Mouse (Mus musculus) liver, embryonic 12.5 days (tissue): ENCODE data around the gene Tbx1. TPM values are rescaled to one million over a fixed set of nuclear protein-coding genes. Genes with fewer than 3 reads are reported as not detected.

Experiments used
- ATAC-seq: fragments of 200-750 bp; cut with Nextera tagmentation; 2 replicates; pipeline ENCODE4 v1.8.0; 2017; ENCODE audit warnings: moderate number of reproducible peaks, mild to moderate bottlenecking, moderate library complexity
- H3K27ac ChIP-seq: fragments of 300-500 bp; sonication (generic); 2 replicates; pipeline ENCODE4 v1.5.1; 2016; ENCODE audit warnings: mild to moderate bottlenecking
- H3K27me3 ChIP-seq: fragments of 300-500 bp; sonication (generic); replicated peaks from 2 replicates; pipeline ENCODE4 v1.6.1; 2016; ENCODE audit warnings: mild to moderate bottlenecking, moderate library complexity
- H3K36me3 ChIP-seq: fragments of 300-500 bp; sonication (generic); 2 replicates; pipeline ENCODE4 v1.6.1; 2016; ENCODE audit warnings: mild to moderate bottlenecking, moderate library complexity
- H3K4me1 ChIP-seq: fragments of 300-500 bp; sonication (generic); 2 replicates; pipeline ENCODE4 v1.6.1; 2016
- H3K4me2 ChIP-seq: fragments of 300-500 bp; sonication (generic); 2 replicates; pipeline ENCODE4 v1.6.1; 2016; ENCODE audit warnings: mild to moderate bottlenecking, moderate library complexity
- H3K4me3 ChIP-seq: fragments of 300-500 bp; sonication (generic); 2 replicates; pipeline ENCODE4 v1.5.1; 2016; ENCODE audit warnings: mild to moderate bottlenecking, moderate library complexity
- H3K9ac ChIP-seq: fragments of 300-500 bp; sonication (generic); 2 replicates; pipeline ENCODE4 v1.6.1; 2016; ENCODE audit warnings: mild to moderate bottlenecking, moderate library complexity
- H3K9me3 ChIP-seq: fragments of 300-500 bp; sonication (generic); replicated peaks from 2 replicates; pipeline ENCODE4 v1.6.1; 2016; ENCODE audit warnings: mild to moderate bottlenecking, moderate library complexity
- WGBS: fragments of 180-500 bp; shearing (Covaris S2); methylation state at CpG from one replicate; pipeline ENCODE4 v1.1.7; 2016; ENCODE audit not compliant: insufficient replicate concordance; 5-methylcytosine and 5-hydroxymethylcytosine counted together
- polyA plus RNA-seq: library from polyadenylated mRNA; unstranded; fragments of >200 nt; fragmentation: Nextera tagmentation; extraction: Ambion mirVana; gene quantifications from 2 replicates; pipeline ENCODE4 v1.2.1, GENCODE M21; 2016

Gene Tbx1
- polyA plus RNA-seq, 1 experiment from 2014 or later, result not detected

DNA sequence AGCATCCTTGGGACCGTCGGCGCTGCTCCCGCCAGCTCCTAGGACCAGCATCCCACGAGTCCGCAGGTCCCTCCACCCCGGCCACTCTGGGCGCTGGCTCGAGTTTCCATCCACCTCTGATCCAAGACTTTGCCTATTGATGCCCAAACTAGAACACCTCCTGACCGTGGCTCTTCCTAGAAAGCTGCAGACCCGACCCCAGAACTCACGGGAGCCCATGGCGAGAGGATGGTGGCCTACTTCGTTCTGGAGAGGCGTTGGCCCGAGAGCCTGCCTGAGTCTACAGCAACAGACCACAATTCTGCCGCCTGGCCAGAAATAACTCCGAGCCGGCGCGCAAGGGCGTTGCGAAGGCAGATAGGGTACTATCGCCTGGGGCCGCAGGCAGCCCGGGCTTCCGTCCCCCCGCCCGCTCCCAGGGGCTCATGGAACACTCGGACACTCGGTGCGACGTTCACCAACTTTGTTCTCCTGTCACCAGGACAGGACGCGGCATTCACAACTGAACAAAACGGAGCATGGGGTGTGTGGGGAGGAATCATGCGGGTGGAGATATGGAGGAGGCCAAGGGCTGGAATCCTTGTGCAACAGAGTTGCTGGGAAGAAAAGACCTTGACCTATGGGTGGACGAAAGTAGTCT, 31.0 kb upstream of the Tbx1 start:
- H3K27me3 ChIP-seq, result peaks cover 98% of the 10 kb centered on the region
- H3K9ac ChIP-seq, result 0 out of 2 replicates have a peak overlapping the region, but pooled peaks have one; percentile 28
- H3K4me2 ChIP-seq, result peak overlapping the region; percentile 72
- WGBS, result under 1% methylated on average over 38 of the region's 38 CpGs
- H3K9me3 ChIP-seq, result no peaks in the 10 kb centered on the region
- 0 out of 2 replicates have a peak overlapping the region, but pooled peaks have one; percentile 1 for H3K27ac ChIP-seq
- peaks cover 48% of the 10 kb centered on the region for H3K4me1 ChIP-seq
- no peaks in the 10 kb centered on the region for H3K36me3 ChIP-seq
- peak overlapping the region; percentile 50 for H3K4me3 ChIP-seq
- no peak for ATAC-seq

DNA sequence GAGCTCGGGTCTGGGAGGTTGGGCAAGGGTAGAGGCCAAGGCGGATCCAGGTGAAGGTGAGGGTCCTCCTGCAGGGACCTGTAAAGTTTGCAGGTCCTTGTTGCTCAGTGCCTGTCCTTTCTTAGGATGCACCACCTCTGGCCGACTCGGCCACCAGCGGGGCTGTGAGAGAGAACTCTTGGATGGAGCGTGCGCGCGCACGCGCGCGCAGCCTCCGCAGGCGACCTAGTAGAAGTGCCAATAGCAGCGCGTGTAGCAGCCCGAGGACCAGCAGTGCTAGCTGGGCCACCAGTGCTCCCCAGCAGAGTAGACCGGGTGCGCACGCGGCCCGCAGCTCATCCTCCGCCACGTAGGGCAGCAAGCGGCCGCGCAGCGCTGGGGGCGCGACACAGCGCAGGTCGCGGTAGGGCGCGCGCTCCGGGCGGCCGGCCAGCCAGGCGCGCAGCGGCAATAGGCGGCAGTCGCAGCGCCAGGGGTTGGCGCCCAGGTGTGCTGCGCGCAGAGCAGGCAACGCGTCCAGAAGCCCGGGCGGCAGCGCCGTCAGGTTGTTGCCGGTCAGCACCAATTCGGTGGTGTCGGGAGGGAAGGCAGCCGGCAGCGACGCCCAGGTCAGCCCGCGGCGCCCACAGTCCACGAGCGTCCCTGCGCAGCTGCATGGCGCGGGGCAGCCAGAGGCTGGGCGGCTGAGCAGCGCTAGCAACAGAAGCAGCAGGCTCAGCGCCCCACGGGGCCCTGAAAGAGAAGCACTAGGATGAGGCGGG, 30.3 kb upstream of the Tbx1 start:
- peak overlapping the region; percentile 28; the same call in 1 of the 2 replicates for H3K9ac ChIP-seq
- H3K27me3 ChIP-seq, result peaks cover 98% of the 10 kb centered on the region
- H3K9me3 ChIP-seq, result no peaks in the 10 kb centered on the region
- peaks cover 41% of the 10 kb centered on the region for H3K4me1 ChIP-seq
- H3K4me3 ChIP-seq, result peak overlapping the region; percentile 50
- H3K4me2 ChIP-seq, result peak overlapping the region; percentile 72
- H3K36me3 ChIP-seq, result no peaks in the 10 kb centered on the region
- ATAC-seq, result no peak
- no peak overlapping the region; the same call in 1 of the 2 replicates for H3K27ac ChIP-seq
- WGBS, result 2% methylated on average over 62 of the region's 74 CpGs

DNA sequence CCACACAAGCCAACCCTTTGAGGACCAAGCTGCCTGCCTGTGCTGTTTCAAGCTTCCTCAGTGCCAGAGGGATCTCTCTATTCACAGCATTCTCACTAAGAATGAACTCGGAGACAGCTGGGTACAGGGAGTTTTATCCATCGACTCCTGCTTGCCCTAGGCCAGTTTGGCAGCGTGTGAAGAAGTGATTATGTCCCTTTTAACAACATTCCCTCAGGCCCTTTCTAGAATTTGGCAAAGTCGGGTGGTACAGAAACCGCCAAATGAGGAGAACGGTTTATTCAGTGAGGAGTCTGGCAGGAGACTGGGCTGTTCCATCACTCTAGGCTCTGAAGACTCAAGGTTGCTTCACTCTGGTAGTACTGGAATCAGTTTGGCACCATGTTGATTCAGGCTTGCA, 29.7 kb upstream of the Tbx1 start:
- Histone ChIP-seq H3K9me3 (no peaks in the 10 kb centered on the region), H3K4me3 (peak overlapping the region; percentile 50), H3K4me2 (peak overlapping the region; percentile 72), H3K9ac (no peak overlapping the region), H3K36me3 (no peaks in the 10 kb centered on the region), H3K27me3 (peaks cover 96% of the 10 kb centered on the region), H3K4me1 (peaks cover 39% of the 10 kb centered on the region), H3K27ac (no peak overlapping the region)
- ATAC-seq, result no peak
- WGBS, result 33% methylated on average over 6 of the region's 6 CpGs

DNA sequence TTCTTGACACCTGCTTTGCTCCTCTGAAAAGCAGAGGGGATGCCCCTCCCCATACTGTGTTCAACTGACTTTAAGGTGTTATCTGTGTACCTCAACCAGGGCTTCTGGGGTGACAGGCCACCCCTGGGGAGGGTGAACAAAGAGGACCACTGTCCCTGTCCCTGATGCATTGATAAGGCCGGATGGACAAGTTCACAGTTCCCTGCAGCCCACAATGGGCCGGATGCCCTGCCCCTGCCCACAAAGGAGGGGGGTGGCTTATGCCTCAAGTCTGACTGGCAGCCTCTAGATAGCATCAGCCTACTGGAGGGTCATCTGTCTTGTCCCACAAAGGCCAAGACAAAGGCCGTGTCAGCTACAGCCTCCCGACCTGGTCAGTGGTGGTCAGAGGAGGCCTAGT, 28.6 kb upstream of the Tbx1 start:
- Histone ChIP-seq H3K36me3 (no peaks in the 10 kb centered on the region), H3K4me2 (no peak overlapping the region), H3K4me3 (no peak overlapping the region), H3K4me1 (peaks cover 39% of the 10 kb centered on the region), H3K9ac (no peak overlapping the region), H3K27me3 (peaks cover 94% of the 10 kb centered on the region), H3K27ac (no peak overlapping the region), H3K9me3 (no peaks in the 10 kb centered on the region)
- 26% methylated on average over 4 of the region's 4 CpGs for WGBS
- ATAC-seq, result no peak

DNA sequence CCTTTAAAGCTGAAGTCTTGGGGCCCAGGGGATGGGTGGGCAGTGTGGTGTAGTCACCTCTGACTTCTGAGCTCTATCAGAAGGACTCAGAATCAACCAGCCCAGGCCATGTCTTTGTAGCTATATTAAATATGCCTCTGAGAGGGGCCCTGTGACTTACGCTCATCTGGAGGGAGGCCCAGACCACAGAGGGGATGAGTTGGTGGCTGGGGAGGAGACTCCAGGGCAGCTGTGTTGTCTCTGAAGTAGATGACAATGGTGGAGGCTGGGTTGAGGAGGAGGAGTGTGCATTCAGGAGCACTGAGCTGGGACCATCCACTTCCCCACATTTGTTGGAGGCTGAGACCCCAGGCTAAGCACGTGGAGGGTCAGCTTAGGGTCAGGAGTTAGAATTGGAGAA, 27.8 kb upstream of the Tbx1 start:
- H3K9ac ChIP-seq, result no peak overlapping the region
- H3K4me3 ChIP-seq, result no peak overlapping the region
- H3K27me3 ChIP-seq, result peaks cover 94% of the 10 kb centered on the region
- 55% methylated on average over 2 of the region's 2 CpGs for WGBS
- no peak overlapping the region for H3K4me2 ChIP-seq
- no peak overlapping the region for H3K27ac ChIP-seq
- H3K36me3 ChIP-seq, result no peaks in the 10 kb centered on the region
- no peak for ATAC-seq
- H3K9me3 ChIP-seq, result no peaks in the 10 kb centered on the region
- H3K4me1 ChIP-seq, result peaks cover 39% of the 10 kb centered on the region

DNA sequence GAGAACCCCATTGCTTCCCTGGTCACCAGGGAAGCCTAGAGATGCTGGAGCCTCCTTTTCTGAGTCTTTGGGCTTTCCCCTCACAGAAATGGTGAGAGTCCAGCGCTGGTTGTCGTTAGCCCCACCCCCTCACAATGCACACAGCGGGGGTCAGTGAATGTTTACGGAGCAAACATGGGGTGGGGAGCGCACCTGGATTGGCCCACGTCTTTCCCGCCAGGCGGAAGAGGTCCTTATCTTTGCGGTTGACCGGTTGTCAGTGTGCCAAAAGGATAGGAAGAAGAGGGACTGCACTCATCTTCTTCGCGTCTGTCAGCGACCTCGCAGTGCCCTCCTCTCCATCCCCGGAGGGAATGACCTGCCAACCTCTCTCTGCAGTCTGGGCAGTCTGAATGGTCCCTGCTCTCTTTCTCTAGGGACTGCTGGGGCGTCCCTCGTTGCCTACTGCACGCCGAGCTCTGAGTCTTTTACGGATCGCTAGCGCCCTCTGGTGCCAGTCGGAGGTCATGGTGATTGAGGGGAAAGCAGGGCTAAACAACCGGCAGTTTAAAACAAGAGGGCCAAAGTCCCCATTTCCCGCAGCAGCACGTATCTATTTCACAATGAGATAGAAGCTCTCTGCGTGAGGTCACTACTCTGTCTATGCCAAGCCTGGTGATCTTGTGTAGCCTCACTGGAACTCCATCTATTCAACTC, 27.0 kb upstream of the Tbx1 start:
- Histone ChIP-seq H3K9me3 (no peaks in the 10 kb centered on the region), H3K4me1 (peaks cover 38% of the 10 kb centered on the region), H3K4me3 (peak overlapping the region; percentile 35), H3K36me3 (no peaks in the 10 kb centered on the region), H3K9ac (peak overlapping the region; percentile 22; the same call in 1 of the 2 replicates), H3K4me2 (peak overlapping the region; percentile 62), H3K27ac (no peak overlapping the region), H3K27me3 (peaks cover 92% of the 10 kb centered on the region)
- peak; percentile 56 for ATAC-seq
- WGBS, result 2% methylated on average over 27 of the region's 27 CpGs

DNA sequence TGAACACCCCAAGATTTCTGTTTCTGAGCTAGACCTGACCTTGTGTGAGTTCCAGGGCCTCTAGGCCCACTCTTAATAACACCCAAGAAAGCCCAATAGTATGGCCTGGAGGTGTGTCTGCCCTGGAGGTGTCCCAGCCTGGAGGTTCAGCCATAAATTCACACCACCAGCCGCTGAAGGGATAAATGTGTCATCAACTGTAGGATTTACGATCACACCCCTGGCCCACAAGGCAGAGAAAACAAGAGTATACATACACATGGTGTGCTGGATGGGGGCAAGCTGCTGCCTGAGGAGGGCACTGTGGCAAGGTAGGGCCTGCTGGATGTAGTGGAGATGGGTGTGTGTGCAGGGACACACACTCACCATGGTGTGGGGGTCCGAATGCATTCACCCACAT, 22.8 kb upstream of the Tbx1 start:
- 63% methylated on average over 3 of the region's 3 CpGs for WGBS
- Histone ChIP-seq H3K36me3 (no peaks in the 10 kb centered on the region), H3K4me1 (peaks cover 15% of the 10 kb centered on the region), H3K27me3 (peaks cover 92% of the 10 kb centered on the region), H3K9ac (no peak overlapping the region), H3K4me3 (no peak overlapping the region), H3K9me3 (no peaks in the 10 kb centered on the region), H3K27ac (no peak overlapping the region), H3K4me2 (no peak overlapping the region)
- no peak for ATAC-seq

DNA sequence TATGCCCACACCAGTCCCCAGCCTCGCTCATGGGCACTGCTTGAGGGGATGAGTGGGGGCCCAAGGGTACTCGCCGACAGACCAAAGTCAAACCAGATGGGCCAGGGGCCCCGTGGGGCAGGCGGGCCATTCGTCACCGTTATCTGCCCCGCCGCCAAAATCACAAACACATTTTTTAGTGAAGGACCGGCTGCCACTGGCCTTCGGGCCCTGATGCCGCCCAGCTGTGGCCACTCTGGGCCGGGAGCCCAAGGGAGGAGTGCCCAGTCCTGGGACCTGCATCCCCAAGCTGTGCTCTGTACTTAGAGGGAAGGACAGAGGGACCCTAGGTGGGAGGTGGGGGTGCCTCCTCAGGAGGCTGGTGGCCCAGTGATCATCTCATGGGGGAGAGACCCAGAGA, 21.3 kb upstream of the Tbx1 start:
- Histone ChIP-seq H3K4me2 (no peak overlapping the region), H3K4me3 (no peak overlapping the region), H3K9ac (no peak overlapping the region), H3K27me3 (peaks cover 89% of the 10 kb centered on the region), H3K27ac (no peak overlapping the region), H3K9me3 (no peaks in the 10 kb centered on the region), H3K4me1 (peaks cover 1% of the 10 kb centered on the region; the same call in 1 of the 2 replicates), H3K36me3 (no peaks in the 10 kb centered on the region)
- no peak for ATAC-seq
- 70% methylated on average over 13 of the region's 13 CpGs for WGBS

DNA sequence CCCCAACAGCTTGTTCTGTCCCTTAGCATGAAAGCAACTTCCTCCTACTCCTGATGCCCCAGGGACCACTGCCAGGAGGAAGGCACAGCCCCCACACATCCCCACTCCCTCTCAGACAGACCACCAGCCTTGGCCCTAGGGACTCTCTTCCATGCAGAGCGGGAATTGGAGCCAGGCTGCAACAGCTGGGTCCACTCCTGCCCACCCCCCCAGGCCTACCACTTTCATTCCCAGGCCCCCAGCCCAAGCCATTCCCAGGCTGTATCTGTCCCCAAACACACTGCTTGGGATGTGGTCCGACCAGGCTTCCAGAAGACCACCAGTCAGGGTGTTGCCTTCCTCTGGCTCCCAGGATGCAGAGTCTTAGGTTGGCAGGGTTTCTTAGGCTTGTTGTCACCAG, 18.6 kb upstream of the Tbx1 start:
- Histone ChIP-seq H3K27me3 (peaks cover 87% of the 10 kb centered on the region), H3K4me1 (0 out of 2 replicates have a peak, but pooled peaks cover 2% of the 10 kb centered on the region)
- ATAC-seq, result no peak

DNA sequence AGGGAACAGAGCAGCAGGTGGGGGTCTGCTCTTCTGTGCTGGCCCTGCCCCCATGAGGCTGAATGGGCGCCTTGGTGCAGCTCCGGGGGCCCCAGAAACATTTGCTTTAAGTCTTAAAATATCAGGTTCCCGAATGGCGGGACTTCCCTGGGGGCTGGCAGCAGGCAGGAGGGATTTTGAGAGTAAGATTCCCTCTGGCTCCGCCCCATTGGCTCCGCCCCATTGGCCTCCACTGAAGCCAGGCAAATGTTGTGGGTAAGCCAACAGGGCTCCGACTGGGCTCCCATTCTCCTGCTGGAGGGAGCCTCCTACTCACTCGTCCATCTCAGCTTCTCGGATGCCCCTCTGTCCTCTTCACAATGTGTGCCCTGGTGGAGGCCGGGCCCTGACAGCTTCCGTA, 17.8 kb upstream of the Tbx1 start:
- ATAC-seq, result no peak
- Histone ChIP-seq H3K4me1 (0 out of 2 replicates have a peak, but pooled peaks cover 3% of the 10 kb centered on the region), H3K9ac (no peak overlapping the region), H3K4me2 (peak overlapping the region; percentile 1; the same call in 1 of the 2 replicates), H3K27ac (no peak overlapping the region), H3K36me3 (no peaks in the 10 kb centered on the region), H3K27me3 (peaks cover 79% of the 10 kb centered on the region), H3K4me3 (no peak overlapping the region), H3K9me3 (no peaks in the 10 kb centered on the region)
- WGBS, result 19% methylated on average over 11 of the region's 11 CpGs

More for the DNA sequence above, 18.6 kb upstream of the Tbx1 start:
- 60% methylated on average over 2 of the region's 2 CpGs for WGBS
- H3K36me3 ChIP-seq, result no peaks in the 10 kb centered on the region
- H3K4me3 ChIP-seq, result no peak overlapping the region
- H3K4me2 ChIP-seq, result no peak overlapping the region
- no peaks in the 10 kb centered on the region for H3K9me3 ChIP-seq
- no peak overlapping the region for H3K27ac ChIP-seq
- H3K9ac ChIP-seq, result no peak overlapping the region

DNA sequence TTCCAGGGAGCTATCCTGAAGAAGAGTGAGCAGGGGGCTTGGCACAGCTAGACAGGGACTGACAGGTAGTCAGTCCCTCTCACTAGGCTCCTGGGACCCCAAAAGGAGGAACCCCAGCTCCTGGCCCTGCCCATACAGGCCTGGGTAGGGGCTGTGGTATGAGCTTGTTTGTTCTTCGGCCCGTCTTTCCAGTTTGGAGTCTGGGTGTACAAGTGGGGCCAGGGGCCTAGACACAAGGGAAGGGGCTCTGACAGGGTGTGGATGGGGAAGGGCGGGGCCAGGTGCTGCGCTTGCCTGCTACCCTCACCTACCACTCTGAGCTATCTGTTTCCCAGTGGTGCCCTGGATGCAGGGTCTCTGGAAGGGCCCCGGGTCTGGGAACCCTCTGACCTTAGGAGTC, 15.2 kb upstream of the Tbx1 start:
- Histone ChIP-seq H3K27ac (no peak overlapping the region), H3K27me3 (peaks cover 67% of the 10 kb centered on the region), H3K4me3 (no peak overlapping the region), H3K9ac (no peak overlapping the region), H3K4me1 (0 out of 2 replicates have a peak, but pooled peaks cover 9% of the 10 kb centered on the region), H3K9me3 (no peaks in the 10 kb centered on the region), H3K36me3 (no peaks in the 10 kb centered on the region), H3K4me2 (no peak overlapping the region)
- ATAC-seq, result no peak
- 69% methylated on average over 5 of the region's 5 CpGs for WGBS

DNA sequence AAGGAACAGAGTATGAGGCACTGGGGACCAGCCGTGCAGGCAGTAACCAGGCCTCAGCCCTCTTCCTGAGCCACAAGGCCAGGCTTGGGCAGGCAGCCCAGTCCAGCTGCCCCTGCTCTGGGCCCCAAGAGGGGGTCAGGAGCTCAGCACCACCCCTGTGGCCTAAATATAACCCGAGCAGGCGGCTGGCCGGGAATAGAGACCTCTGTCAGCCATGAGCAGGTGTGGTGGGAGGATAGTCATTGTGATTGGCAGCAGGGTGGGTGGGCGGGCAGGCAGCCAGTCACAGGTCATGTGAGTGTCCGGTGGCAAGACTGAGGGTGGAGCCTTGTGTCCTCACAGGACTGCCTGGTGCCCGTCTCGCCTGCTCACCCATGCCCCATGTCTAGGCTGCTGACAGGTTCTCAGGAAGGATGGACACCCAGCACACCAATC, 13.8 kb upstream of the Tbx1 start:
- WGBS, result 48% methylated on average over 8 of the region's 8 CpGs
- no peak; the same call in 1 of the 2 replicates for ATAC-seq
- H3K9me3 ChIP-seq, result no peaks in the 10 kb centered on the region

More for the DNA sequence above, 13.8 kb upstream of the Tbx1 start:
- Histone ChIP-seq H3K4me3 (no peak overlapping the region), H3K4me2 (no peak overlapping the region), H3K4me1 (0 out of 2 replicates have a peak, but pooled peaks cover 9% of the 10 kb centered on the region), H3K9ac (no peak overlapping the region), H3K27me3 (peaks cover 56% of the 10 kb centered on the region), H3K27ac (no peak overlapping the region), H3K36me3 (no peaks in the 10 kb centered on the region)
